Mouse (Mus musculus) CD8-positive naive resting alpha-beta T cell, adult 2 months (primary cell): ENCODE data around the gene Meioc.
"Not testable (repeated sequence)": the region's sequence is repeated elsewhere in the genome, so short reads cannot be mapped to it uniquely, and the experiment has no call there.

Experiments
- DNase-seq, 2 experiments: peaks; one replicate each; pipeline ENCODE4 v3.0.0; 2022; ENCODE audit warnings: low read depth in 2 of 2, low spot score in 2 of 2

Meioc gene

DNA sequence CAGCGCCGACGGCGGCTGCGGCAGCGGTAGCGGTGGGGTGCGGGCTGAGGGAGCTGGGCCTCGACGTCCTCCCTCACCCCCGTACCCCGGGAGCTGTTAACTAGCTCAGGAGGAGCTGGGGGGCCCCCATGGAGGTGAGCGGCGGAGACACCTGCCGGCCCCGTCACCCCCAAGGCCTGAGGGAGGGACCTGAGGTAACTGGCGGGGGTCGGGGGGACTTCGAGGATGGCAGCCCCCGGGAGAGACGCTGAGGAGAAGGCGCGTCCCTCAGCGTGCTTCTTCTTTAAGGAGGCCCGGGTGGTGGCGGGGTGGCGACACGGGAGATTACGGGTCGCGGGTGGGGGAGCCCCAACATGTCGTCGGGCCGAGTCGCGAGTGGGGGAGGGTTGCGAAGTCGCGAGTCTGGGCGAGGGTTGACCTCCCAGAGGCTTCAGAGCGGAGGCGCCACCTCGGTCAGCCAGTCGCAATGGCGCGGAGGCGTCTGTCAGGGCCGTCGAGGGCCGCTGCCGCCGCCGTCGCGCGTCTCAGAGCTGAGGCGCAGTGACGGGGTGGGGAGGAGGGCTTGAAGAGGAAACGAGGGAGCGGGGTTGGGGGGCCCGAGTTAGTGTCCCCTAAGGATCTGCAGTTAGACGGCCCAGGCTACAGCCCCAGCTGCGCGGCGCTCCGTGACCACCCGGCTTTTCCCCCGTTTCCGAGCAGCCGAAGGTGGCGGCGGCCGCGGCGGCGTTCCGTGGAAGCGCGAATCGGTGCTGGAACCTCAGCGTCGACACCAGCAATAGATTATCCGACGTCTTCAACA is 2.3 kb downstream of the Meioc start:
- no peak for DNase-seq

DNA sequence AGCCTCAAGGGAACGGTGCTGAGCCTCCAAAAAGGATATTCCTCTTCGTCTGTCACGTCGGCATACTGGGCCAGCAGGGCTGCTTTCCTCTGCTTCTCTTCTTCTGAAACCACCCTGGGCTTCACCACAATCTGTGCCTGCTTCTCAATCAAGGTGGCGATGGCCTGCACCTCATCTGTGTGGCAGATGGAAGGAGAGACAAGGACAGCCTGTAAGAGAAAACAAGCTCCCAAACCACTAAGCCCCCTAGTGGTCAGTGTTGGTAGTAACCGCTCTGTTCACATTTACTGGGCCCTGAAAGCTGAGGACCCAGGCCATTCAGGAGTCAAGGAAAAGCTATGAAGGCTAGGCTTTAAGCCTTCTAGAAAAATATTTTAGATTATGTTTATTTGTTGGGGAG is 26.6 kb downstream of the Meioc start:
- DNase-seq, result peak; percentile 64 to 71

DNA sequence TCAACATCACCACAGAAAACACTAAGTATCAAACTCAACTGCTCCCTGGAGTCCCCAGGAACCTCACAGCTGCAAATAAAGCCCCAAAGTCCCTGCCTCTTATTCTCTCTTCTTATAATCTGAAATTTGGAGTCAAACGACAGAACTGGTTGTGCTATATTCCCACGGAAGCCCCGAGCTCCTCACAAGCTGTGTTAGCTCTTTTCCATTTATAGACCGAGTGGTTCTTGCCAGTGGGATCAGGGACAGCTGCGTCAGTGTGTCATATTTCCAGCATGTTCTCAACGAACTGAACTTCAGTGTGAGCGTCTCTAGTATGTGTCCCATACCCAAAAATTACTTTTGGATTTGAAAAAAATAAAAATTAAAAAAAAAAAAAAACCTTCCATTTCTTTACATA is 31.8 kb downstream of the Meioc start:
- DNase-seq, result no peak

DNA sequence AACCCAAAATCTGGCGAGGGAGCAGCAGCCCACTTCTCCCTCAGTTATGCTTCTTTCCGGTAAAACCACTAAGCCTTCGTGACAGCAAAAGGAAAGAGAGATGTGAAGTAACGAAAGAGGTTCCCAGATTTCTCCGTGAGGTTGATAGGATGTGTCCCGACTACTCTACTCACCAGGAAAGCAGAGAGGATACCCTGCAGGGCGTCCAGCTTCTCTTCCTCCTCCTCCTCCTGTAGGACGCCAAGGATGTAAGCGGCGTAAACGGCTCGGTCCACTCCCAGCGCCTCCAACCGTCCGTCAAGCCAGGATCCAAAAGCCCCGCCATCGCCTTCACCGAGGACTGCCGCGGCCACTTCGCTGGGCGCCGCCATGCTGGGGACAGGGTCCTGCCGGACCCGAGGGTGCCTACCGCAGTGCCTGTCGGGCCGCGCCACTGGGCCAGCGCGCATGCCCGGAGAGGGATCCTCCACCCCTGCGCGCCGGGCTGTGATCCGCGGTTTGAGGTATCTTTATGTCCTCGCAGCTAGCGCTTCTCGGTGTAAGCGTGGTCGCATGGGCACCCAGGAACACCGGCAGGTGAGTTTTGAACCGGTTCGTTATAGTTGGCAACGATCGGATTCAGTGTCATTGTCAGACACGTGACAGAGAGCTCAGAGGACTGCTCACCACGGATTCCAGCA is 34.0 kb downstream of the Meioc start, which contains the start of gene Ccdc43:
TSS of gene Ccdc43 (minus strand) at position 445 of the 680 bp plus-strand sequence.
- DNase-seq, result peak; percentile 82 to 89

DNA sequence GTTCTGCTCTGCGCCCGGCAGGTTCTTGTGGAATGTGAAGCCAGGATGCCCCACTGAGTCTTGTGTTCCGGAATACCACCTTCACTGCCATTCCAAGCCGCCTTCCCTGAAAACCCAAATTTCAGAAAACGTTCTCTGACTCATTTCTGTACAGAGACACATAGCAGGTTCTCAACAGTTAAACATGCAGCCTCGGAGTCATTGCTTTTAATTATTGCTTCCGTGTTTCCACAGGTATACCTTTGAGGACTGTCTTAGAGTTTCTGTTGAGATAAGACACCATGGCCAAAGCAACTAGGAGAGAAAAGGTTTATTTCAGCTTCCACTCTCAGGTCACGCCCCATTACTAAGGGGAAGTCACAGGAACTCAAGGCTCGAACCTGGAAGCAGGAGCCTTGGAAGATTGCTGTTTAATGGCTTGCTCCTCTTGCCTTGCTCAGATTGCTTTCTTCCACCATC is 34.5 kb downstream of the Meioc start:
- no peak for DNase-seq

DNA sequence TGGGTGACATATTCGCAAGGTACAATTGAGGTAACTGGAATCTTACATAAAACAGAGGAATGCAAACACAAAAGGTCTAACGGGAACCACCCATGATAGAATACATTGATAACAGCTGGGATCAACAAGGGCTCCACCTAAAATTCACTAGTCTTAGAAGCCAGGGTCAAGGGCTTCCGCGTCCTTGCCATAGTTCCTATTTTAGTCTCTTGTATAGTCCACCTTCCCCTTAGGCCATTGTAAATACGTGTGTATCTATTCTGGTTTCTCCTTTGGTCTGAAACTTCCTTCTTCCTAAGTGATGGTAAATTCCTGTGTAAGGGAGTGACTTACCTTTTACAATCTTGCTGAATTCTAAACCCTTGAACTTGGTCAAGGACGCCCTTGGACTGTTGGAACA is 38.7 kb downstream of the Meioc start:
- DNase-seq, result not testable (repeated sequence)

DNA sequence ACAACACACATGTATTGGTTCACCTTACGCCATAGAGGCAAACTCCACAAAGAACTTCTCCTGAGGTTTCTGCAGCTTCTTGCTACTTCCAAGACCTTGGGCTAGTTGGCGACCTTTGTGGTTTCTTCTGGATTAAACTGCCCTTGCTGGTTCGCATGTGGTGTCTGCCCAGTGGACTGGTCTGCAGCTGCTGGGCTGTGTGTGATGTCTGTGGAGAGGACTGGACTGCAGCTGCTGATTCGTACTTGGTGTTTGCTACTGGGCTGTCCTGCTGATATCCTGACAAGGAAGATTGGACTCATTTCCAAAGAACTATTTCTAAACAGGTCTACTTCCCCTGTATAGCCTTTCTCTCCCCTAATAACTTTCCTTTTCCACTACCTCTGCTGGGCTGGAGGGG is 48.9 kb downstream of the Meioc start:
- DNase-seq, result no peak

DNA sequence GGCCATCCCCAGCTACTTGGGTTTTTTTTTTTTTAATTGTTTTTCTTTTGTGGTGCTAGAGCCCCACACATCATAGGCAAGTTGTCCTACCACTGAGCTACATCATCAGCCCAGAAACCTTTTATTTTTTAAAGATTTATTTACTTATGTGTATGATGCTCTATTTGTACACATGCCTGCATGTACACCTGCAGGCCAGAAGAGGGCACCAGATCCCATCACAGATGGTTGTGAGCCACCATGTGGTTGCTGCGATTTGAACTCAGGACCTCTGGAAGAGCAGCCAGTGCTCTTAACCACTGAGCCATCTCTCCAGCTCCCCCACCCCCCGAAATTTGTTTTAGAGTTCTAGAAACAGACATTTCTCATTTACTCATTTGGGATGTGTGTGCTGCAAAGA is 51.1 kb downstream of the Meioc start:
- not testable (repeated sequence) for DNase-seq

DNA sequence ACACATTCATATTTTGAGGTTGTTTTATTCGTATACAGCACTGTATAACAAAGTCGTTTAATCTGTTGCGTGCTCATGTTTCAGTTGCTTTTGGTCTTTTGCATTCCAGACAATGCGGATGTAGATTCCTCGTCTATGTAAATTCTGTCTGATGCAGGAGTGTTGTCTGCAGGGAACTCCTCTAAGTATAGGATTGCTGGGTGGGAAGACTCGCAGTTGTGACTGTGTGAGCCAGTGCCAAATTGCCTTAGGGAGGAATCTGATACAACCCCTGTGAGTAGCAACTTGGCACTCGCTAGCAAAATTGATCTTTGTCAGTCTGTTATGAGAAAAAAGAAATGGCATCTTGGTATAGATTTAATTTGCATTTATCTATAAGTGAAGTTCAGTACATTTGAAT is 52.6 kb downstream of the Meioc start:
- no peak for DNase-seq

DNA sequence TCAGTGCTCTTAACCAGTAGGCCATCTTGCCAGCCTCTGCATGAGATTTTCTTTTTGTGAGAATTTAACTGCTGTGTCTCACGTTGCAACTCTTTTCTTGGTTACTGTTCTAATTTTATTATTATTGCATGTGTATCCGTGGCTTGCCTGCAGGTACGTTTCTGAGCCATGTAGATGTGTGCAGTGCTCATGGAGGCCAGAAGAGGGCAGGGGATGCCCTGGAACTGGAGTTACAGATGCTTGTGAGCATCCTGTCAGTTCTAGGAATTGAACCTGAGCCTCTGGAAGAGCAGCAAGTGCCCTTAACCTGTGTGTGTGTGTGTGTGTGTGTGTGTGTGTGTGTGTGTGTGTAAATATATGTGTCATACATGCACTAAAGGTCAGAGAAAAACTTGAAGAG is 62.1 kb downstream of the Meioc start:
- no peak for DNase-seq

DNA sequence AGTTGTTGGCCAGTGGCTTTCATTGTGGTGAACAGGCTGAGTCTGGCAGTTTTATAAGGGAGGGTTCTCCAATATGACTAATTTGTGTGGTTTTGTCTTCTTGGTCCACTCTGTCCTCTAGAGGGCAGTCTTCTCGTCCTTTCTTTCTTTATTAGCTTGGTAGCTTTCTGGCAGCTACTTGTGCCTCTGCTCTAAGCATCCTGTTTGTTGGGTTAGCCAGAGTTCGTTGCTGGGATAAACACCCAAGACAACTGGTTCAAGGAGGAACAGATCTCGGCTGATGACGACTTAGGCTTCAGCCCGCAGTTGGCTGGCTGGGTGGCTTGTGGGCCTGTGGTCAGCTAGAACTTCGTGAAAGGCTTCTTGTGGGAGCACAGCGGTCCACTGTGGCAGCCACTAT is 65.1 kb downstream of the Meioc start:
- DNase-seq, result peak in 1 of 2 experiments; percentile 15

DNA sequence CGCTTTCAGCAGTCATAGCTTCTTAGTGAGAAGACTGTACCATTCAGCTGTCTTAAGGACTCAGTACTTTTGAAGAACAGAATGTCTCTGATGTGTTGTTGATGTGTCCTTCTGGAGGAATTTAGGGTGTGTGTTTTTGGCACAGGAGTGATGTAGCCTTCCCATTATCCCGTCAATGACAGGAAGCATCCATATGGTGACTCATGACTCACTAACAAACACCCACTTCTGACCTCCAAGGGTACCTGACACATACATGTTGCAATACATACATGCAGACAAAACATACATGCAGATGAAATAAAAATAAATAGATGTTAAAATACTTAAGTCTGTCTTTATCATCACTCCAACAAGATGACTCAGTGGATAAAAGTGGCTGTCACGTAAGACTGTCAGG is 66.3 kb downstream of the Meioc start:
- DNase-seq, result no peak

DNA sequence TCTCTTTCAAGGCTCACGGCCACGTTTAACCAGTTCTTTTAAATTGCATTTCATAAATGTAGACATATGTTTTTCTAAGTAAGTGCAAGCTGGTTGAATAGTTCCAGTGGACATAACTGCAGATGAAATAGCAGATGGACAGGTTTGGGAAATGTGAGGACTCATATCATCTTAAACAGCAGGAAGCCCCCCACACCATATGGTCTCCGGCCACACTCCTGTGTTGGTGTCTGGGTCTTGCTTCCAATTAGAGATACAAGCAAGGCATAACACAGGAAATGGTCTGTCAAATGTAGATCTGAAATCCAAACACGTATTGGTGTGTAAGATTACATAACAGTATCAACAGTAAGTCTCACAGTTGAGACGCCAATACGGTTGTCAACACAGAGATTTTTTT is 67.8 kb downstream of the Meioc start:
- no peak for DNase-seq
